Mouse (Mus musculus) intestine, postnatal 0 days (tissue): ENCODE data around the gene Ms4a18. TPM values are rescaled to one million over a fixed set of nuclear protein-coding genes. Genes with fewer than 3 reads are reported as not detected.

ENCODE experiments used
- ATAC-seq: fragments of 200-750 bp; cut with Nextera tagmentation; 2 replicates; pipeline ENCODE4 v1.8.0; 2017; ENCODE audit warnings: mild to moderate bottlenecking, moderate TSS enrichment, moderate library complexity
- H3K27ac ChIP-seq: fragments of 300-500 bp; sonication (generic); 2 replicates; pipeline ENCODE4 v1.5.1; 2014; ENCODE audit warnings: mild to moderate bottlenecking, low read depth, low read length, moderate library complexity
- H3K27me3 ChIP-seq: fragments of 300-500 bp; sonication (generic); replicated peaks from 2 replicates; pipeline ENCODE4 v1.6.1; 2014; ENCODE audit warnings: low read length, mixed read lengths; ENCODE audit not compliant: control insufficient read depth, insufficient read depth
- H3K36me3 ChIP-seq: fragments of 300-500 bp; sonication (generic); 2 replicates; pipeline ENCODE4 v1.6.1; 2014; ENCODE audit warnings: mild to moderate bottlenecking, moderate library complexity; ENCODE audit not compliant: control insufficient read depth, insufficient read depth
- H3K4me1 ChIP-seq: fragments of 300-500 bp; sonication (generic); replicated peaks from 2 replicates; pipeline ENCODE4 v1.6.1; 2014; ENCODE audit warnings: antibody characterized with exemption, low read length, mixed read lengths; ENCODE audit not compliant: control insufficient read depth, insufficient read depth
- H3K4me2 ChIP-seq: fragments of 300-500 bp; sonication (generic); replicated peaks from 2 replicates; pipeline ENCODE4 v1.6.1; 2014; ENCODE audit warnings: low read depth, mild to moderate bottlenecking, moderate library complexity
- H3K4me3 ChIP-seq: fragments of 300-500 bp; sonication (generic); 2 replicates; pipeline ENCODE4 v1.5.1; 2014; ENCODE audit warnings: low read depth, low read length
- H3K9ac ChIP-seq: fragments of 300-500 bp; sonication (generic); 2 replicates; pipeline ENCODE4 v1.6.1; 2014; ENCODE audit warnings: mild to moderate bottlenecking, low read depth, low read length
- H3K9me3 ChIP-seq: fragments of 300-500 bp; sonication (generic); 2 replicates; pipeline ENCODE4 v1.6.1; 2016; ENCODE audit warnings: mixed run types; ENCODE audit not compliant: control insufficient read depth
- CTCF ChIP-seq: sonication (generic); IDR thresholded peaks from 2 replicates; pipeline ENCODE4 v1.5.1; 2016; ENCODE audit warnings: low read depth, mild to moderate bottlenecking, control low read depth, antibody characterized with exemption, moderate library complexity
- WGBS: fragments of 180-500 bp; shearing (Covaris S2); extraction: QIAGEN DNeasy Blood & Tissue Kit; methylation state at CpG from one replicate; pipeline ENCODE4 v1.1.7; 2014; 5-methylcytosine and 5-hydroxymethylcytosine counted together
- polyA plus RNA-seq: library from polyadenylated mRNA; unstranded; fragments of >200 nt; fragmentation: Nextera tagmentation; extraction: Ambion mirVana; gene quantifications from 2 replicates; pipeline ENCODE4 v1.2.1, GENCODE M21; 2015

The Ms4a18 gene
- polyA plus RNA-seq, 1 experiment from 2014 or later, result 31.8 TPM

GRCm38 (mm10) chr19:10979184-10980168 lies 38.4 kb downstream of the Ms4a18 start:
- peak; percentile 26; the same call in 1 of the 2 replicates for ATAC-seq
- WGBS, result 12% methylated on average over 18 of the region's 18 CpGs
- peak; percentile 90 for TF ChIP-seq CTCF
- H3K9me3 ChIP-seq, result no peaks in the 10 kb centered on the region
- no peak overlapping the region for H3K9ac ChIP-seq
- no peaks in the 10 kb centered on the region for H3K36me3 ChIP-seq
- H3K27me3 ChIP-seq, result no peaks in the 10 kb centered on the region
- no peak overlapping the region for H3K4me3 ChIP-seq
- H3K4me2 ChIP-seq, result peak overlapping the region; percentile 46; the same call in 1 of the 2 replicates
- no peak overlapping the region for H3K27ac ChIP-seq
- peaks cover 12% of the 10 kb centered on the region for H3K4me1 ChIP-seq

- no peak overlapping the region for H3K4me2 ChIP-seq
- H3K27me3 ChIP-seq, result no peaks in the 10 kb centered on the region
- H3K9ac ChIP-seq, result no peak overlapping the region
- TF ChIP-seq CTCF, result peak; percentile 67
- peak; percentile 16; the same call in 1 of the 2 replicates for ATAC-seq
- peaks cover 17% of the 10 kb centered on the region for H3K4me1 ChIP-seq
- H3K9me3 ChIP-seq, result no peaks in the 10 kb centered on the region
- H3K4me3 ChIP-seq, result no peak overlapping the region
- 25% methylated on average over 4 of the region's 4 CpGs for WGBS
- 0 out of 2 replicates have a peak overlapping the region, but pooled peaks have one; percentile 28 for H3K27ac ChIP-seq
- no peaks in the 10 kb centered on the region for H3K36me3 ChIP-seq
These were observed 41.5 kb downstream of the Ms4a18 start for GRCm38 (mm10) chr19:10976318-10976717.

- TF ChIP-seq CTCF, result no peak
- Histone ChIP-seq H3K4me2 (no peak overlapping the region; the same call in 1 of the 2 replicates), H3K4me1 (peaks cover 14% of the 10 kb centered on the region), H3K27ac (peak overlapping the region; percentile 94), H3K36me3 (no peaks in the 10 kb centered on the region), H3K27me3 (no peaks in the 10 kb centered on the region), H3K4me3 (no peak overlapping the region), H3K9ac (no peak overlapping the region), H3K9me3 (no peaks in the 10 kb centered on the region)
- peak; percentile 13; the same call in 1 of the 2 replicates for ATAC-seq
- 53% methylated on average over 2 of the region's 2 CpGs for WGBS
These were observed 42.6 kb downstream of the Ms4a18 start for GRCm38 (mm10) chr19:10975187-10975586.

- Histone ChIP-seq H3K4me1 (peaks cover 9% of the 10 kb centered on the region; the same call in 1 of the 2 replicates), H3K9ac (peak within 1 kb of the TSS; percentile 12), H3K36me3 (no peaks in the 10 kb centered on the region), H3K4me2 (peak within 1 kb of the TSS; percentile 57), H3K27ac (peak within 1 kb of the TSS; percentile 94), H3K27me3 (no peaks in the 10 kb centered on the region), H3K4me3 (peak within 1 kb of the TSS; percentile 20), H3K9me3 (no peaks in the 10 kb centered on the region)
- ATAC-seq, result peak; percentile 72
- 15% methylated on average over 4 of the region's 4 CpGs for WGBS
- no peak for TF ChIP-seq CTCF
These were observed 43.5 kb downstream of the Ms4a18 start, which contains the start of gene Ms4a10 for GRCm38 (mm10) chr19:10974238-10974865. Gene Ms4a10, minus strand, starts transcription at chr19:10974670.

GRCm38 (mm10) chr19:10973187-10973586 lies 44.6 kb downstream of the Ms4a18 start:
- no peak for TF ChIP-seq CTCF
- peak overlapping the region; percentile 57 for H3K4me2 ChIP-seq
- peaks cover 9% of the 10 kb centered on the region; the same call in 1 of the 2 replicates for H3K4me1 ChIP-seq
- WGBS, result 67% methylated on average over 2 of the region's 2 CpGs
- H3K27me3 ChIP-seq, result no peaks in the 10 kb centered on the region
- H3K4me3 ChIP-seq, result no peak overlapping the region
- peaks cover 3% of the 10 kb centered on the region; the same call in 1 of the 2 replicates for H3K36me3 ChIP-seq
- H3K9ac ChIP-seq, result peak overlapping the region; percentile 12; the same call in 1 of the 2 replicates
- peak overlapping the region; percentile 94 for H3K27ac ChIP-seq
- H3K9me3 ChIP-seq, result no peaks in the 10 kb centered on the region
- no peak for ATAC-seq

- ATAC-seq, result no peak
These were observed 45.2 kb downstream of the Ms4a18 start for GRCm38 (mm10) chr19:10972660-10973059.

More at GRCm38 (mm10) chr19:10972660-10973059, 45.2 kb downstream of the Ms4a18 start:
- Histone ChIP-seq H3K27me3 (no peaks in the 10 kb centered on the region), H3K36me3 (peaks cover 9% of the 10 kb centered on the region), H3K27ac (peak overlapping the region; percentile 94), H3K4me1 (peaks cover 9% of the 10 kb centered on the region; the same call in 1 of the 2 replicates), H3K9ac (no peak overlapping the region; the same call in 1 of the 2 replicates), H3K9me3 (no peaks in the 10 kb centered on the region), H3K4me3 (no peak overlapping the region), H3K4me2 (peak overlapping the region; percentile 57)
- 57% methylated on average over 3 of the region's 3 CpGs for WGBS
- no peak for TF ChIP-seq CTCF
